Mouse (Mus musculus) cerebellum, postnatal 14 days (tissue): ENCODE data around the gene Nfix.

Source experiments
- DNase-seq, 2 experiments: peaks; one replicate each; pipeline ENCODE4 v3.0.0; 2021; ENCODE audit warnings: mixed read lengths in 2 of 2

The Nfix gene

DNA sequence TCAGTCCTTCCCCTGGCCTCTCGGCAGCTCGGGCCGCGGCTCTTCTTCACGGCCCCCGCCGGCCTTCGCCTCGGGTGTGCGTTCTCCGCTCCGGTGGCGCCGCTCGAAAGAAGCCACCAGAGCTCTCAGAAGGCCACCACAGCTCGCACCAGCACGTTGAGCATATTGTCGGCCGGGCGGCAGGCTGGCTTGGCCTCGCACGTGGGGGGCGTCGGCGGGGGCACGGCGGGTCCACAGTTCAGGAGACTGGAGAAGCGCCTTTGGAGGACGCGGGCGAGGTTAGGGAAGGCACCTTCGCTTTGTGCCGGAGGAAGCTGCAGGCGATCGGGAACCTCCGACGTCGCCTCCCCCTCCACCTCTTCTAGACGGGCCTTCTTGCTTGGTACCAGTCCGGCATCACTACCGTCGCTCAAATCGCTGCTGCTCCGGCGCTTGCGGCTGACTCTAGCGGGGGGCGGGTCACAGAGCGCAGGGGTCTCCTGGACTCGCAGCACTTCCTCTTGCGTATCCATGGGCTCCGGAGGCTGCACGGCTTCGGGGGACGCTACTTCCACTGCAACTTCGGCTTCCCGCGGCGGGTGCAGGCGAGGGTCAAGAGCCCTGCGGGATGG, 138.1 kb downstream of the Nfix start:
- DNase-seq, result peak; percentile 64 to 69

DNA sequence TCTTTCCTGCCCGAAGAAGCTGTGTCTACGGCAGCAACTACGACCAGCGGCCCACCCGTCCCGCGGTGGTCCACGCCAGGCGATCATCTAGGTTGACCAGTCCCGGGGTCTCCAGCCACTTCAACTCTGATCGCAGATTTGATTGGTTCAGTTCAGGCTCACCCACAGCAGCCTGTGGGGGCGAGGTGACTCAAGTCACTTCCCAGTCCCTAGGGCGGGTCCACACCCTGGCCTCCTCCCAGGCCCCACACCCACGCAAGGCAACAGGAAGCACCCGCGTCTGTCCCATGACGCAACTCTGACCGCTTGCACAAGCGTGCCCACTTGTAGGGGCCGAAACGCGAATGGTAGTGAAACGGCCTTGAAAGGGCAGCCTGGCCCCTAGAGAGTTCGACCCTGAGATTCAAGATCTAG, 138.7 kb downstream of the Nfix start:
- peak; percentile 61 to 75 for DNase-seq

GRCm38 (mm10) chr8:84660819-84661457, 139.2 kb downstream of the Nfix start:
- peak in 1 of 2 experiments; percentile 70 for DNase-seq

DNA sequence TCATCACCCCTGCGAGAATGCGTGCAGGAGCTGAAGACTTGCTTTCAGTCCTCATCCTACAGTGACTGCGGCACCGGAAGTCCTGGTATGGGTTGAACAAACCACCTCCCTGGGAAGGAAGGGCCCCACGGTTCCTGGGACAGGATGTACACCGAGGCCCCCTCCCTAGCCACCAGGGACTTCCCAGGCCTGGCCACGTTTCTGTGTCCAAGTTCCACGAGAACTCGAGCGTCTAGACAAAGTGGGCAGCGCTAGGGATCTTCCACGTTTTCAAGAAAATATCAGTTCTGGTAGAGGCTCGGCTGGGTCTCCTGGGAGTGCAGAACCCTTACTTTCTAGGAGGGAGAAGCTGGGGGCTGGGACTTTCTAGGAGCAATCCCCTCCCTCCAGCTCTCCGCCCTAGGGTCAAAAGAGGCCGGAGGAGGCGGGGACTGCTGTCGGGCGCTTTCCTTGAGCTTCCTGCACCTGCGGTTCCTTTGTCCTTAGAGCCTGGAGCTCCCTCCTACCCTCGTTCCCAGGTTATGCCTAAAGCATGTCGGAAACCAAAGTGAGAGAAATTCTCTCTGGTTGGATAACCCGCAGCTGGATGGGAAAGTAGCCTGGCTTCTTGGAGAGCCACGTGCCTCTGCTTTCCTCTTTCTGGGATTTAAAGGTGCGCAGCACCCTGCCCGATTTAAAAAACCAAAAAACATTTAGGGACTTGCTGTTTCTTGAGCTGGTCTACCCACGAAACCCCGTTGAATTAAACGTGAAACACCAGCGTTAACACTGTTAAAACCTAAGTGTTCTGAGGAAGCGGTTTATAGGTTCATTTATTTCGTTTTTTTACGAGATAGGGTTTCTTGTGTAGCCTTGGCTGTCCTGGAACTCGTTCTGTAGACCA, 140.0 kb downstream of the Nfix start:
- DNase-seq, result no peak

GRCm38 (mm10) chr8:84658951-84659350, 141.2 kb downstream of the Nfix start:
- DNase-seq, result no peak

GRCm38 (mm10) chr8:84657680-84658079, 142.5 kb downstream of the Nfix start:
- no peak for DNase-seq

- no peak for DNase-seq
Measured at GRCm38 (mm10) chr8:84657203-84657602, 142.9 kb downstream of the Nfix start.

GRCm38 (mm10) chr8:84656641-84657126, 143.5 kb downstream of the Nfix start:
- peak; percentile 56 to 57 for DNase-seq

DNA sequence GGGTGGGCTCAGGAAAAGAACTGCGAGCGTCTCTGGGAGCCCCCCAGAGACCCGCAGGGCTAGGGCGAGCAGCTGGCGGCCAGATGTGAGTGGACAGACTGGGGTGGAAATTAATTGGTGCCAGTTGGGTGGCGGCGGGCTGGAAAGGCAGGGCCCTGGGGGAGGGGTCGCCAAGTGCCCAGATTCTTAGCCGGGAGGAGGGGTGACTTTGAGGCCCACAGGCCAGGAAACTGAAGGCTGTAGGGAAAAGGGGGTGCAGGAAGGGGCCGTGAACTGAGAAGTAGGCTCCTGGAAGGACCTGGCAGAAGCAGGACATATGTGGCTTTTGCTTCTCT, 144.0 kb downstream of the Nfix start:
- DNase-seq, result no peak

GRCm38 (mm10) chr8:84655336-84656190, 144.6 kb downstream of the Nfix start:
- DNase-seq, result no peak

DNA sequence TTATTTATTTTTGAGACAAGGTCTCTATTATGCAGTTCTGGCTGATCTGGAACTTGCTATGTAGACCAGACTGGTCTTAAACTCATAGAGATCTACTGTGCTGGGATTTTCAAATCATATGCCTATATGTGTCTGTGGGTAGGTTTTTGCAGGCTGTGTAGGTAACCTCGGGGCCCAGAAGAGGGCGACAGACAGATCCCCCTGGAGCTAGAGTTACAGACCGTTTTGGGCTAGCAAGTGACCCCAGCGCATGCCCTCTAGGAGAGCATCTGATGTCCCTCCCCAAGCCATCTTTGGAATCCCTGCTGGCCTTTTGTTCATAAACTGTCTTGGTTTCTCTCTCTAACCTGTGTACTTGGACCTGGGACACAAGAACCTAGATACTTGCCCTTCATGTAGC, 145.5 kb downstream of the Nfix start:
- no peak for DNase-seq

DNA sequence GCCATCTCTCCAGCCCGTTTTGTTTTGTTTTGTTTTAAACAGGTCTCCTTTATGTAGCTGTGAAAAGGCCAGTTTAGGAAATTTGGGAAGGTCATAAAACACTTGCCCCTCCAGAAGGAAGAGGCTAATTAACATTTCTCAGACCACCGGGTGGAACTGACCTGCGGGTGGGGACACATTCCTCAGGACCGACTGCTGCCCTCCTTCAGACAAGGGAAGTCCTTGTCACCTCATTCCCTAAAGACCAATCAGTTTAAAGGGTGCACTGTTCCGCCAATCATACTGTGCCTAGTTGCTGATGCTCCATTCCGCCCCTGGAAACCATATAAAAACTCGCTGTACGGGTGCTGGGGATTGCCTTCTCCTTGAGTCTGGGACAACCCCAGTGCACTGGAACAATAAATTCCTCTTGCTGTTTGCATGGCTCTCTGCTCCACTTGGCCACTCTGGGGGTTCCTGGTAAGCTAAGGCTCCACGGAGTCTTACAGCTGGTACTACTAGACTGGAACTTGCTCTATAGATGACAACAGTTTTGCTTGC, 147.0 kb downstream of the Nfix start:
- no peak for DNase-seq

GRCm38 (mm10) chr8:84650213-84650612, 149.9 kb downstream of the Nfix start:
- no peak for DNase-seq
